Mouse (Mus musculus) erythroblast, embryonic 14.5 days (primary cell): ENCODE results near the gene Pfn1.

Experiments used
- GATA1 ChIP-seq: IDR thresholded peaks from 2 replicates; pipeline ENCODE4 v1.6.1; 2012; ENCODE audit warnings: low read length, inconsistent platforms, mixed read lengths
- TAL1 ChIP-seq: IDR thresholded peaks from 3 replicates; pipeline ENCODE4 v1.6.1; 2012; ENCODE audit warnings: low read length, inconsistent platforms, mixed read lengths

GRCm38 (mm10) chr11:70628431-70628830, 26.0 kb downstream of the Pfn1 start:
- no peak for TF ChIP-seq TAL1
- TF ChIP-seq GATA1 = no peak
